Mouse (Mus musculus): Measurements from ENCODE around the gene Mertk.

Mertk gene

GRCm38 (mm10) chr2:128770557-128770956 is 71.8 kb downstream of the Mertk start:
- no peak for DNase-seq

GRCm38 (mm10) chr2:128771048-128771447 is 72.3 kb downstream of the Mertk start:
- peak in 1 of 2 experiments; percentile 6 for DNase-seq

GRCm38 (mm10) chr2:128771750-128772338 is 73.1 kb downstream of the Mertk start:
- DNase-seq, result no peak

GRCm38 (mm10) chr2:128782231-128782630 is 83.5 kb downstream of the Mertk start:
- DNase-seq, result peak in 1 of 2 experiments; percentile 10

- DNase-seq, result no peak
These were observed 85.0 kb downstream of the Mertk start for GRCm38 (mm10) chr2:128783660-128784345.

GRCm38 (mm10) chr2:128784814-128785213 is 86.1 kb downstream of the Mertk start:
- DNase-seq, result no peak

GRCm38 (mm10) chr2:128786341-128786740 is 87.6 kb downstream of the Mertk start:
- no peak for DNase-seq

- no peak for DNase-seq
These were observed 88.0 kb downstream of the Mertk start for GRCm38 (mm10) chr2:128786795-128787194.

- DNase-seq, result no peak
These were observed 89.0 kb downstream of the Mertk start for GRCm38 (mm10) chr2:128787805-128788204.

GRCm38 (mm10) chr2:128790875-128791614 is 92.3 kb downstream of the Mertk start:
- no peak for DNase-seq

- no peak for DNase-seq
These were observed 95.2 kb downstream of the Mertk start for GRCm38 (mm10) chr2:128793958-128794357.

GRCm38 (mm10) chr2:128796463-128796862 is 97.7 kb downstream of the Mertk start:
- DNase-seq, result no peak

- no peak for DNase-seq
These were observed 104.7 kb downstream of the Mertk start for GRCm38 (mm10) chr2:128803441-128803840.

- DNase-seq, result no peak
These were observed 106.6 kb downstream of the Mertk start for GRCm38 (mm10) chr2:128805341-128805740.

GRCm38 (mm10) chr2:128806561-128806960 is 107.8 kb downstream of the Mertk start:
- peak; percentile 41 to 54 for DNase-seq

- no peak for DNase-seq
These were observed 114.0 kb downstream of the Mertk start for GRCm38 (mm10) chr2:128812761-128813160.

- DNase-seq, result no peak
These were observed 117.6 kb downstream of the Mertk start for GRCm38 (mm10) chr2:128816311-128816710.

GRCm38 (mm10) chr2:128816916-128817315 is 118.2 kb downstream of the Mertk start:
- DNase-seq, result no peak

GRCm38 (mm10) chr2:128817387-128817785 is 118.6 kb downstream of the Mertk start:
- DNase-seq, result peak in 1 of 2 experiments; percentile 76

GRCm38 (mm10) chr2:128817786-128818681 is 119.3 kb downstream of the Mertk start, which contains the start of gene Tmem87b:
Tmem87b (plus strand) TSS chr2:128818118.
- DNase-seq, result peak; percentile 94 to 97

- peak in 1 of 2 experiments; percentile 35 for DNase-seq
These were observed 120.3 kb downstream of the Mertk start for GRCm38 (mm10) chr2:128818956-128819643.

GRCm38 (mm10) chr2:128820631-128821030 is 121.9 kb downstream of the Mertk start:
- DNase-seq, result no peak
